Mouse (Mus musculus): ENCODE results near the gene Atg16l2.

DNA sequence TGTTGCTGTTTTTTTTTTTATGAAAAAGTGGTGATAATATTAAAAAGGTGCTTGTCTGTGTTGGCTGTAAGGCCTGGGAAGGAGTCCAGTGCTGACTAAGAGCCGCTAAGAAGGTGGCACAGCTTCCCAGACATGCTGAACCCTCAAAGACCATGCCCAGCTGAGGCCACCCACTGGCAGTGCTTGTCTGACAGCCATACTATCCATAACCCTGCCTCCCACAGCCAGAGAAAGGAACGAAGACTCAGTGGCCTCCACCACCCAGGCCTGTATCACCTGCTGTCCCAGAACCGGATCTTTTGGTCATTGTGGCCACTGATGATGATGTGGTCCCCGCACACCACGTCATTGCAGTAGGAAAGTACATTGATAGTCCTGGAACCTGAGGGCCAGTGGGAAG lies 10.8 kb downstream of the Atg16l2 start:
- TF ChIP-seq POLR2A (IDR thresholded peaks at IDR 0.05; ENCODE audit: insufficient read depth, low read depth, low read length): no peak
- TF ChIP-seq CTCF (IDR thresholded peaks at IDR 0.05; ENCODE audit: insufficient read depth, low read depth, low read length): no peak
